Mouse (Mus musculus): Measurements from ENCODE around the gene Tmem63c. TPM values are rescaled to one million over a fixed set of nuclear protein-coding genes. Genes with fewer than 3 reads are reported as not detected.

Tmem63c gene
- polyA plus RNA-seq, 1 experiment = not detected

DNA sequence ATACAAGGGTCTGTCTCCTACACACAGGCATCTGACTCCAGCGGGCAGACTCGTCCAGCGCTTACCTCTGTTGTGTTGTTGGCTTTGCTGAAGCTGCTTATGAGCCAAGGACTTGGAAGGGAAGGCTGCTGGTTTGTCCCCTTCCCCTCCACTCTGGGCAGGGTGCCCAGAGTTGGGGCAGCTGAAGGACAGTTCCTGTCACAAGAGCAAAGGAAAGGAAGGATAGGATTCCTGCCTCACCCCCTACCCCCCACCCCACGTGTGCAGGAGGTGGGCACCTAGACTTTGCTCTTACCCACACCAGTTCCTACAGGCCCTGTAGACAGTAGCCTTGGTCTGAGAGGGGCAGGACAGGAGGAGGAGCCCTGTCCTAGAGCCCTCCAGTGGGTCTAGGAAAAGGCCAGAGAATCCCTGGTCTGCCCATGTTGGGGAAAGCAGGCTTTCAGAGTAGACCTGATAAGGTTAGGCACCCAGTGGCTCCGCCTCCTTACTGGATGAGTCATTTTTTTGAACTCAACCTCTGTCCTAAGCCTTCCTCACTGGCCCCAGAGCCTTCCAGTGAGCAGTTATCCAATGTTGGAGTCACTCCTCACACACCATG, 10.1 kb downstream of the Tmem63c start:
- H3K4me3 ChIP-seq (ENCODE audit: insufficient read depth, low read depth, low read length) = no peak overlapping the region
- WGBS = 65% methylated on average over 5 of the region's 5 CpGs
- peaks cover 25% of the 10 kb centered on the region for H3K4me1 ChIP-seq (ENCODE audit: control insufficient read depth, insufficient read depth, low read length)
- no peak overlapping the region for H3K27ac ChIP-seq (ENCODE audit: insufficient read depth, low read depth, low read length)
- TF ChIP-seq CTCF (IDR thresholded peaks at IDR 0.05; ENCODE audit: insufficient read depth, low read depth, low read length) (no peak), POLR2A (IDR thresholded peaks at IDR 0.05; ENCODE audit: insufficient read depth, low read depth, low read length) (no peak)

DNA sequence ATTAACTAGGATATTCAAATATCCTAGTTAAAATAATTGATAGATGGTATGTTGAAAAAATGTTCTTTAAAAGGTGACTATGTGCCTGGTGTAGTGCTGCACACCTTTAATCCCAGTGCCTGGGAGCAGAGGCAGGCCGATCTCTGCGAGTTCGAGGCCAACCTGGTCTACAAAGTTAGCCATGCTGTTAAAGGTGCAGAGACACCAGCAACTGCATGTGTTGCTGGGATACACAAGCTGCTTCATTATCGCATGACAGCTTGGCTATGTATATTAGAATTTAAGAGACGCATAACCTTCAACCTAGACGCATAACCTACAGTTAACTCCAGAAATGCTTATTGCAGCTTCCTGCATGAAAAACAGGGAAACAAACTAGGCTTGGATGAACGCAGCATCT, 15.5 kb downstream of the Tmem63c start:
- Histone ChIP-seq H3K27ac (ENCODE audit: insufficient read depth, low read depth, low read length) (no peak overlapping the region), H3K4me1 (ENCODE audit: control insufficient read depth, insufficient read depth, low read length) (peaks cover 5% of the 10 kb centered on the region; the same call in 1 of the 2 replicates), H3K4me3 (ENCODE audit: insufficient read depth, low read depth, low read length) (no peak overlapping the region)
- WGBS = 95% methylated on average over 7 of the region's 7 CpGs
- TF ChIP-seq POLR2A (IDR thresholded peaks at IDR 0.05; ENCODE audit: insufficient read depth, low read depth, low read length) = no peak
- no peak for TF ChIP-seq CTCF (IDR thresholded peaks at IDR 0.05; ENCODE audit: insufficient read depth, low read depth, low read length)

DNA sequence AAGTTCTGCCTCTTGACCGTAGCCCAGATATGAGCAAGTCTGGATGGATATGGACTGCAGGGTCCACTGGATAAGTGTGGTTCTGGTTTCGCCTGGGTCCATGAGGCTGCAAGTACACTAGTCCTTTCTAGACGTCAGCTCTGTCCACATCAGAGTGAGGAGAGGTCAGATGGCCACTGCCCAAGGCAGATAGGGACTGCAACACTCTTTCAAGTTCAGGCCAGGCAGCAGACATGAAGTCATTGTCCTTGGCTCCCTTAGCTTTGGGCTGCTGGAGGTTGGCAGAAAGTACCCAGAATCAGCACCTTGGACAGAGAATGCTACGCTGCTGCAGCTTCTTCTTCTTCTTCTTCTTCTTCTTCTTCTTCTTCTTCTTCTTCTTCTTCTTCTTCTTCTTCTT, 19.0 kb downstream of the Tmem63c start:
- Histone ChIP-seq H3K4me1 (ENCODE audit: control insufficient read depth, insufficient read depth, low read length) (peaks cover 11% of the 10 kb centered on the region; the same call in 1 of the 2 replicates), H3K27ac (ENCODE audit: insufficient read depth, low read depth, low read length) (no peak overlapping the region), H3K4me3 (ENCODE audit: insufficient read depth, low read depth, low read length) (no peak overlapping the region)
- TF ChIP-seq CTCF (IDR thresholded peaks at IDR 0.05; ENCODE audit: insufficient read depth, low read depth, low read length) (no peak), POLR2A (IDR thresholded peaks at IDR 0.05; ENCODE audit: insufficient read depth, low read depth, low read length) (no peak)
- WGBS = 94% methylated on average over 4 of the region's 4 CpGs

DNA sequence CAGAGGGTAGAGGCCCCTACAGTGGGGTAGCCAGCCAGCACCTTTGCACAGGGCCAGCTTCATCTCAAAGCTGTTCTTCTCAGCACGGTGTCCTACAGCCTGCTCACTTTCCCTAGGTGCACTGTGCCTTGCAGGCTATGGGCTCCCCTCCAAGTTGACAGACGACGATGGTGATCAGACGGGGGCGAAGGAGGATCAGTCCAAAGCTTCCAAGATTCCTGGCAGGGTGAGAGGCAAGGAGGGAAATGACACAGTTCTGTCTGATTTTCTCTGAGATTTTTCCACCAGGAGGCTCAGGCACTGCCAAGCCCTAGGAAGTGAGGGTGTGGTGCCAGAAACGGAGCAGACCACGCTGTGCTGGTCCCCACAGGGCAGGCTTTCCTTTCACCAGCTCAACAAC, 19.7 kb downstream of the Tmem63c start:
- TF ChIP-seq CTCF (IDR thresholded peaks at IDR 0.05; ENCODE audit: insufficient read depth, low read depth, low read length) (no peak), POLR2A (IDR thresholded peaks at IDR 0.05; ENCODE audit: insufficient read depth, low read depth, low read length) (no peak)
- H3K27ac ChIP-seq (ENCODE audit: insufficient read depth, low read depth, low read length) = no peak overlapping the region
- 71% methylated on average over 7 of the region's 7 CpGs for WGBS
- no peak overlapping the region for H3K4me3 ChIP-seq (ENCODE audit: insufficient read depth, low read depth, low read length)
- peaks cover 11% of the 10 kb centered on the region; the same call in 1 of the 2 replicates for H3K4me1 ChIP-seq (ENCODE audit: control insufficient read depth, insufficient read depth, low read length)

DNA sequence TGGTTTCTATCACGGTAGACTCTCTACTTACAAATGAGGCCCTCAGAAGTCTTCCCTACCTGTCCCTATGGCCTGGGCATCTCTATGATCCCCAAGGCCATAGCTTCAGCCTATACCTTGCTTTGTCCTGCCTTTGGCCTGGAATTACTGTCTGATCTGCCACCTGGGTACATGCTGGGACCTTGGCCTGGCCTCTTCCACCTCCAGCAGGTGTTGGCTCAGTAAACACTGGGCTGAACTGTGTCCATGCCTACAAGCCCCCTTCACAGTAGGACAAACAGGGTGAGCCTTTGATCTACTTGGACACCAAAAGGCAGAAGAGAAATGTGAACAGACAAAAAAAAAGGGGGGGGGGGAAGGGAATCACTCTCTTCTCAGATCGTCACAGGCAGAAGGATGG, 21.3 kb downstream of the Tmem63c start:
- 63% methylated on average over 2 of the region's 2 CpGs for WGBS
- peaks cover 16% of the 10 kb centered on the region for H3K4me1 ChIP-seq (ENCODE audit: control insufficient read depth, insufficient read depth, low read length)
- H3K4me3 ChIP-seq (ENCODE audit: insufficient read depth, low read depth, low read length) = no peak overlapping the region
- TF ChIP-seq POLR2A (IDR thresholded peaks at IDR 0.05; ENCODE audit: insufficient read depth, low read depth, low read length) (no peak), CTCF (IDR thresholded peaks at IDR 0.05; ENCODE audit: insufficient read depth, low read depth, low read length) (no peak)
- no peak overlapping the region for H3K27ac ChIP-seq (ENCODE audit: insufficient read depth, low read depth, low read length)

DNA sequence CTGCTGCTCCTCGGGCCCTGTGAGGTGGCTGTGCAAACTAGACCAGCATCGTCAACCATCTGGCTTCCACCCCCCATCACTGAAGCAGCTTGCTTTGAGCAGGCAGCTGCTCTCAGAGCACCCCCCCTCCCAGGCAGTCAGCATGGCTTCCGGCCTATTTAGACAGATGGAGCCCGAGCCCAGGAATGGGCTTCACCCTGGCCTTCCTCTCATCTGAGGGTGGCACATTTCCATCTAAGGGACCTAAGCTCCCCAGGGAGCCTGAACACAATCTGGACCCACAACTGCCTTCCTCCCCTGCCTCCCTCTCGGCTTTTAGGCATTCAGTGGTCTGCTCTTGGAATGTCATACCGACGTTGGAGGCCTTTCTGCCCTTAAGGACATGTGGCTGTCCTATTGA, 22.1 kb downstream of the Tmem63c start:
- no peak for TF ChIP-seq CTCF (IDR thresholded peaks at IDR 0.05; ENCODE audit: insufficient read depth, low read depth, low read length)
- TF ChIP-seq POLR2A (IDR thresholded peaks at IDR 0.05; ENCODE audit: insufficient read depth, low read depth, low read length) = no peak
- Histone ChIP-seq H3K4me3 (ENCODE audit: insufficient read depth, low read depth, low read length) (no peak overlapping the region), H3K4me1 (ENCODE audit: control insufficient read depth, insufficient read depth, low read length) (peaks cover 21% of the 10 kb centered on the region), H3K27ac (ENCODE audit: insufficient read depth, low read depth, low read length) (peak overlapping the region; percentile 45)
- WGBS = 47% methylated on average over 7 of the region's 7 CpGs

DNA sequence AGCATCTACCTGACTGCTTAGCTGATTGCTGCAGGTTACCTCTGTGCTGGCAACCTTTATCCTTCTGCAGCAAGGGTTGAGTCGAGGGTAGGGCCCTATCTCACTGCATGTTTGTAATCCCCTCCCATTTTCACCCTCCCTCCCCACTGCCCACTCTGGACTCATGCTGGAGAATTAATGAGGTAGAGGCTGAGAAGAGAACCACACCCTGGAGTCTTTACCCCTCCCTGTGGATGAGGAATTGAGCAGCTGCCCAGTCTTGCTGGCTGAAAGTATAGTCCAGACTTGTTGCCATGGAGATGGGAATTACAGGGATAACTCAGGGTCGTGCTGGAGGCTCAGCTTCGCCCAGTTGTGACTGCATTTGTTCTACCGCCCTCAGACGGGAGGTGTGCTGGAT, 23.6 kb downstream of the Tmem63c start:
- no peak overlapping the region for H3K4me3 ChIP-seq (ENCODE audit: insufficient read depth, low read depth, low read length)
- H3K27ac ChIP-seq (ENCODE audit: insufficient read depth, low read depth, low read length) = no peak overlapping the region
- TF ChIP-seq POLR2A (IDR thresholded peaks at IDR 0.05; ENCODE audit: insufficient read depth, low read depth, low read length) (no peak), CTCF (IDR thresholded peaks at IDR 0.05; ENCODE audit: insufficient read depth, low read depth, low read length) (no peak)
- H3K4me1 ChIP-seq (ENCODE audit: control insufficient read depth, insufficient read depth, low read length) = peaks cover 26% of the 10 kb centered on the region
- 17% methylated on average over 5 of the region's 5 CpGs for WGBS

DNA sequence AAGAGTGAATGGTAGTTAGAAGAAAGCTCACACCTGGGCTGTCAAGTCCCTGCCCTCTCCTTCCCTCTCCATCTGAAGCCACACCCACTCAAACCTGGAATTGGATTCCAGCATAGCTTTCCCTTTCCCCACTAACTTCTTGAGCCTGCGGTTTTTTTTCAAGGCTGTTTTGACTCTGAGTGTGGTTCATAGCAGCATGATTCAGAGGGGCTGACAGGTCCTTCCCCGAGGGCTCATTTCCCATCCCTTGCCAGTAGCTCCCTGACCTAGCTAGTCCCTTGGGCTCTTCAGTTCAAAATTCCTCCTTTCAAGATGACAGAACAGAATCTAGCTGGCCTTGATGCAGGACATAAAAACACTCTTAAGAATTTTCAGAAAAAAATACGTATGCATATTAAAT, 26.4 kb downstream of the Tmem63c start:
- Histone ChIP-seq H3K4me3 (ENCODE audit: insufficient read depth, low read depth, low read length) (no peak overlapping the region), H3K4me1 (ENCODE audit: control insufficient read depth, insufficient read depth, low read length) (peaks cover 24% of the 10 kb centered on the region), H3K27ac (ENCODE audit: insufficient read depth, low read depth, low read length) (no peak overlapping the region)
- TF ChIP-seq POLR2A (IDR thresholded peaks at IDR 0.05; ENCODE audit: insufficient read depth, low read depth, low read length) (no peak), CTCF (IDR thresholded peaks at IDR 0.05; ENCODE audit: insufficient read depth, low read depth, low read length) (no peak)
- 49% methylated on average over 3 of the region's 3 CpGs for WGBS

DNA sequence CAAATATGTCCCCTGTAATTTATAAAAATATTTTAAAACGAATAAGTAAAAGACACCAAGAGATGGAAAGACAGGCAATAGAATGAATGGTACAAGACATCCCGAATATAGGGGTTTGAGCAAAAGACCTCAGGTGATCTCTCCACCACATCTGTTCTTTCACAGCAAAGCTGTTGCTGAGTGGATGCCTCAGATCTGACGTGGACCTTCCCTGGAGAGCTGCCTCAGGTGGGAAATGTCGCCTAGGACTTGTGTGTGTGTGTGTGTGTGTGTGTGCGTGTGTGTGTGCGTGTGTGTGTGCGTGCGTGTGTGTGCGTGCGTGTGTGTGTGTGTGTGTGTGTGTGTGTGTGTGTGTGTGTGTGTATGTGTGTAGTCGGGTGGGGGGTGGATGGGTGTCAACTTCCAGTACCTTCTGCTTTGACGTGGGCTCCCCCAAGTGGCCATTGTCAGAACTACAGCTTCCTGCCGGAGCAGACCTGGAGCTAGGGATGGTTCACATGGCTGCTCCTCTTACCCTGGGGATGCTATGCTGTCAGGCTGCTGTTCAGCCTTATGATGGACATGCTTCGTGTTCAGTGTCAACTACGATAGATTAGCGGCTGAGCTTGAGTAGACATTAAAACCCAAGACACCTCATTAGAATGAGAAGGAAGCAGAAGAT, 31.7 kb downstream of the Tmem63c start:
- TF ChIP-seq CTCF (IDR thresholded peaks at IDR 0.05; ENCODE audit: insufficient read depth, low read depth, low read length) (peak; percentile 78), POLR2A (IDR thresholded peaks at IDR 0.05; ENCODE audit: insufficient read depth, low read depth, low read length) (no peak)
- no peak overlapping the region for H3K27ac ChIP-seq (ENCODE audit: insufficient read depth, low read depth, low read length)
- WGBS = 13% methylated on average over 16 of the region's 16 CpGs
- H3K4me3 ChIP-seq (ENCODE audit: insufficient read depth, low read depth, low read length) = 0 out of 2 replicates have a peak overlapping the region, but pooled peaks have one; percentile 24
- H3K4me1 ChIP-seq (ENCODE audit: control insufficient read depth, insufficient read depth, low read length) = peaks cover 11% of the 10 kb centered on the region

All from olfactory bulb, adult 2 months (tissue).